20 mouse cellular contexts compared by ENCODE assay signal in the genomic region with DNA sequence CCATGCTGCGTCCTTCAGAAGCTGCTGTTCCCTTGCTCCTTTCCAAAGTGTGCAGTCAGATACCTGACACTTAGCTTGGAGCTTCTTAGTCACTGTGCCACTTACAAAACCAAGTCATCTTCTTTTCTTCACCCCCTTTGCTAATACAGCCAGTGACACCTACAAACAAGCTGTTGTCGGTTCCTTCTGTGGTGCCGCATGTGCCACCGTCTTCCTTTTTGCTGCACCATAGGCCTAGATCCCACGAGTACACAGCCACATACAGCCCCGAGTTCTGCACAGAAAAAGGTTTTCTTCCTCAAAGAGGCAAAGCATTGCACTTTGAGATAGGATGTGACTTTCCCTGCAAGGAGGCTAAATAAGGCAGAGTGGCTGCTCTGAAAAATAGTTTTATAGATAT.
A peak's percentile ranks its signal among the peaks of the same experiment; 100 is the strongest.
DNase-seq lines count a peak whose midpoint lies in the region; ATAC-seq and TF ChIP-seq lines count a peak whose summit lies in the region.
"Had no signal": no experiment of that assay in that cellular context is flagged by ENCODE, and none has a peak within 500 bp of the region (broad histone marks: within the 10 kb centered on the region; RNA-seq: fewer than 3 reads in every experiment).

No protein-coding gene starts in this region.

- H3K4me3 ChIP-seq in layer of hippocampus, adult 2 months = no peak overlapping the region
- no peak overlapping the region for H3K4me3 ChIP-seq in forebrain, postnatal 0 days (ENCODE audit: low read depth, low read length)
- H3K4me3 ChIP-seq: embryonic facial prominence, embryonic 12.5 days; forebrain, embryonic 15.5 days; heart, embryonic 12.5 days; hindbrain, embryonic 10.5 days had no signal

- H3K36me3 ChIP-seq in forebrain, postnatal 0 days (ENCODE audit: insufficient read depth) = no peaks in the 10 kb centered on the region
- H3K36me3 ChIP-seq: embryonic facial prominence, embryonic 12.5 days; forebrain, embryonic 15.5 days; G1E; heart, embryonic 12.5 days had no signal

- DNase-seq in frontal cortex, postnatal 25 days (ENCODE audit: low spot score in 2 of 2) = no peak
- peak in 1 of 2 experiments; percentile 26 for DNase-seq in layer of hippocampus, adult 2 months (ENCODE audit: low spot score in 2 of 2)
- DNase-seq in layer of hippocampus, postnatal 25 days (ENCODE audit: extremely low spot score in 1 of 2, low spot score in 1 of 2) = no peak
- peak; percentile 72 for DNase-seq in right cerebral cortex, adult 18-20 months
- no peak for DNase-seq in right cerebral cortex, postnatal 14 days
- no peak for DNase-seq in forebrain, postnatal 0 days
- DNase-seq: adrenal gland, adult 8-10 months; B cell, adult 2 months; cerebellum, adult 11-12 months; cerebellum, adult 9-10 months; cerebellum, postnatal 25 days; gastrocnemius, postnatal 14 days had no signal

- H3K9ac ChIP-seq in forebrain, postnatal 0 days = no peak overlapping the region
- H3K9ac ChIP-seq: embryonic facial prominence, embryonic 12.5 days; forebrain, embryonic 15.5 days; heart, embryonic 12.5 days; hindbrain, embryonic 14.5 days had no signal

- peak; percentile 78 for ATAC-seq in frontal cortex, adult (ENCODE audit: low TSS enrichment)
- ATAC-seq in forebrain, postnatal 0 days = no peak
- ATAC-seq: CD4-positive, CD25-positive, alpha-beta regulatory T cell, adult 4 months; forebrain, embryonic 15.5 days had no signal

- H3K4me2 ChIP-seq in forebrain, postnatal 0 days (ENCODE audit: low read depth) = no peak overlapping the region
- H3K4me2 ChIP-seq: embryonic facial prominence, embryonic 12.5 days; forebrain, embryonic 15.5 days; heart, embryonic 12.5 days; hindbrain, embryonic 14.5 days had no signal

- no peak for TF ChIP-seq CTCF in layer of hippocampus, adult 2 months (conservative IDR thresholded peaks at IDR 0.05)
- TF ChIP-seq CTCF in forebrain, postnatal 0 days (IDR thresholded peaks at IDR 0.05; ENCODE audit: low read depth) = no peak

- WGBS in forebrain, postnatal 0 days = 84% methylated on average over 6 of the region's 6 CpGs

- H3K4me1 ChIP-seq in forebrain, postnatal 0 days (ENCODE audit: insufficient read depth) = no peaks in the 10 kb centered on the region
- H3K4me1 ChIP-seq: embryonic facial prominence, embryonic 12.5 days; forebrain, embryonic 15.5 days; hindbrain, embryonic 10.5 days had no signal

- no peaks in the 10 kb centered on the region for H3K9me3 ChIP-seq in forebrain, postnatal 0 days (ENCODE audit: low read length)
- H3K9me3 ChIP-seq: embryonic facial prominence, embryonic 12.5 days; forebrain, embryonic 15.5 days; G1E; heart, embryonic 12.5 days; hindbrain, embryonic 10.5 days had no signal

- H3K27me3 ChIP-seq in forebrain, postnatal 0 days (ENCODE audit: insufficient read depth, low read length) = no peaks in the 10 kb centered on the region
- H3K27me3 ChIP-seq: embryonic facial prominence, embryonic 12.5 days; forebrain, embryonic 15.5 days; heart, embryonic 12.5 days had no signal

- H3K27ac ChIP-seq in layer of hippocampus, adult 2 months = peak overlapping the region; percentile 59
- H3K27ac ChIP-seq in forebrain, postnatal 0 days (ENCODE audit: low read depth, low read length) = no peak overlapping the region
- H3K27ac ChIP-seq: embryonic facial prominence, embryonic 12.5 days; forebrain, embryonic 15.5 days; hindbrain, embryonic 10.5 days; hindbrain, embryonic 14.5 days had no signal
